Mouse (Mus musculus) forebrain, embryonic 10.5 days (tissue): ENCODE measurements around the gene Dlec1. TPM values are rescaled to one million over a fixed set of nuclear protein-coding genes. Genes with fewer than 3 reads are reported as not detected.

ENCODE experiments used
- polyA plus RNA-seq: library from polyadenylated mRNA; unstranded; fragments of >200 nt; fragmentation: Nextera tagmentation; extraction: Ambion mirVana; gene quantifications from 2 replicates; pipeline ENCODE4 v1.2.1, GENCODE M21; 2016

Dlec1 gene
- polyA plus RNA-seq, 1 experiment from 2014 or later: 1.1 TPM

Other genes with a start within 250 kb of the Dlec1 start
- gene Ctdspl, start 176.0 kb upstream of the Dlec1 start, polyA plus RNA-seq: 7.2 and 7.3 TPM in 2 replicates
- gene Vill, start 49.7 kb upstream of the Dlec1 start, polyA plus RNA-seq: 13.6 and 15.2 TPM in 2 replicates
- gene Plcd1, start 9.0 kb upstream of the Dlec1 start, polyA plus RNA-seq: 13.0 and 13.7 TPM in 2 replicates
- 1.6 and 1.8 TPM in 2 replicates for gene Acaa1b, start 54.6 kb downstream of the Dlec1 start, polyA plus RNA-seq
- gene Gm47289, start 56.7 kb downstream of the Dlec1 start, polyA plus RNA-seq: not detected in 2 replicates
- gene Slc22a13, start 106.6 kb downstream of the Dlec1 start, polyA plus RNA-seq: not detected in 2 replicates
- gene Oxsr1, start 219.9 kb downstream of the Dlec1 start, polyA plus RNA-seq: 14.2 and 14.3 TPM in 2 replicates
- 72.6 and 75.2 TPM in 2 replicates for gene Acaa1a, start 237.2 kb downstream of the Dlec1 start, polyA plus RNA-seq
- 9.1 and 9.5 TPM in 2 replicates for gene Myd88, start 238.9 kb downstream of the Dlec1 start, polyA plus RNA-seq